Mouse (Mus musculus) adrenal gland, adult 2 months (tissue): ENCODE data around the gene Dnmt3a. TPM values are rescaled to one million over a fixed set of nuclear protein-coding genes. Genes with fewer than 3 reads are reported as not detected.

Source experiments
- DNase-seq: peaks from one replicate; pipeline ENCODE4 v3.0.0; 2021
- polyA plus RNA-seq: library from polyadenylated mRNA; depleted of rRNA; stranded (reverse); fragments of >200 nt; gene quantifications from 2 replicates; pipeline ENCODE4 v1.2.3, GENCODE M21; 2012
- total RNA-seq, 2 experiments: library from RNA; stranded (reverse); gene quantifications; 2 replicates each; pipeline ENCODE4 v1.2.3; 2021

Dnmt3a gene
- total and polyA plus RNA-seq, 3 experiments: 10.2 to 42.4 (median 36.7) TPM

- DNase-seq: no peak
Observed at GRCm38 (mm10) chr12:3787041-3787440, 18.8 kb upstream of the Dnmt3a start.

GRCm38 (mm10) chr12:3787541-3787940, 18.3 kb upstream of the Dnmt3a start:
- peak; percentile 61 for DNase-seq

- peak; percentile 57 for DNase-seq
Observed at GRCm38 (mm10) chr12:3788421-3789051, 17.3 kb upstream of the Dnmt3a start.

- no peak for DNase-seq
Observed at GRCm38 (mm10) chr12:3789626-3790185, 16.1 kb upstream of the Dnmt3a start.

GRCm38 (mm10) chr12:3791257-3791656, 14.6 kb upstream of the Dnmt3a start:
- no peak for DNase-seq

- peak; percentile 94 for DNase-seq
Observed at GRCm38 (mm10) chr12:3791732-3792131, 14.1 kb upstream of the Dnmt3a start.

GRCm38 (mm10) chr12:3792248-3792647, 13.6 kb upstream of the Dnmt3a start:
- DNase-seq: no peak

GRCm38 (mm10) chr12:3795569-3795968, 10.2 kb upstream of the Dnmt3a start:
- DNase-seq: no peak

GRCm38 (mm10) chr12:3799551-3799950, 6.3 kb upstream of the Dnmt3a start:
- DNase-seq: no peak

GRCm38 (mm10) chr12:3806271-3806684, 471 bp downstream of the Dnmt3a start:
- peak; percentile 85 for DNase-seq

- peak; percentile 92 for DNase-seq
Observed at GRCm38 (mm10) chr12:3806703-3807547, 1.1 kb downstream of the Dnmt3a start.

- peak; percentile 80 for DNase-seq
Observed at GRCm38 (mm10) chr12:3807548-3808395, 2.0 kb downstream of the Dnmt3a start.

GRCm38 (mm10) chr12:3808396-3808981, 2.7 kb downstream of the Dnmt3a start:
- DNase-seq: peak; percentile 71

- DNase-seq: no peak
Observed at GRCm38 (mm10) chr12:3809520-3810180, 3.8 kb downstream of the Dnmt3a start.

GRCm38 (mm10) chr12:3810455-3810854, 4.6 kb downstream of the Dnmt3a start:
- DNase-seq: no peak

- no peak for DNase-seq
Observed at GRCm38 (mm10) chr12:3811596-3811995, 5.8 kb downstream of the Dnmt3a start.

GRCm38 (mm10) chr12:3812251-3812650, 6.4 kb downstream of the Dnmt3a start:
- no peak for DNase-seq

- no peak for DNase-seq
Observed at GRCm38 (mm10) chr12:3813138-3813537, 7.3 kb downstream of the Dnmt3a start.

GRCm38 (mm10) chr12:3815386-3815785, 9.6 kb downstream of the Dnmt3a start:
- DNase-seq: no peak

- no peak for DNase-seq
Observed at GRCm38 (mm10) chr12:3817033-3817432, 11.2 kb downstream of the Dnmt3a start.

- DNase-seq: peak; percentile 85
Observed at GRCm38 (mm10) chr12:3817566-3817965, 11.8 kb downstream of the Dnmt3a start.
